Mouse (Mus musculus): ENCODE measurements around the gene Rnf114.

The Rnf114 gene

GRCm38 (mm10) chr2:167491757-167492708 is at the start of gene Rnf114:
Rnf114 (plus strand) TSS chr2:167492645.
- in situ Hi-C loops (cut with MboI, MseI): loop anchor here in 1 of 2 experiments (10.0 kb wide), 1 partner anchor 427 kb away; the partner anchor contains the start of gene Znfx1

- in situ Hi-C loops (cut with MboI, MseI): no loop called here
These were observed 48.8 kb upstream of the Rnf114 start for GRCm38 (mm10) chr2:167443411-167444193.

- in situ Hi-C loops (cut with MboI, MseI): no loop called here
These were observed 46.3 kb upstream of the Rnf114 start for GRCm38 (mm10) chr2:167445911-167446780.

GRCm38 (mm10) chr2:167447207-167447606 is 45.2 kb upstream of the Rnf114 start:
- in situ Hi-C loops (cut with MboI, MseI): no loop called here

GRCm38 (mm10) chr2:167447629-167448028 is 44.8 kb upstream of the Rnf114 start:
- in situ Hi-C loops (cut with MboI, MseI): no loop called here

GRCm38 (mm10) chr2:167449331-167450275 is 42.8 kb upstream of the Rnf114 start:
- in situ Hi-C loops (cut with MboI, MseI): no loop called here

GRCm38 (mm10) chr2:167450647-167451046 is 41.8 kb upstream of the Rnf114 start:
- in situ Hi-C loops (cut with MboI, MseI): no loop called here

- in situ Hi-C loops (cut with MboI, MseI): no loop called here
These were observed 38.6 kb upstream of the Rnf114 start for GRCm38 (mm10) chr2:167453814-167454213.

- in situ Hi-C loops (cut with MboI, MseI): no loop called here
These were observed 36.0 kb upstream of the Rnf114 start for GRCm38 (mm10) chr2:167456361-167457020.

GRCm38 (mm10) chr2:167457213-167457612 is 35.2 kb upstream of the Rnf114 start:
- in situ Hi-C loops (cut with MboI, MseI): no loop called here

- in situ Hi-C loops (cut with MboI, MseI): no loop called here
These were observed 33.9 kb upstream of the Rnf114 start for GRCm38 (mm10) chr2:167458548-167458947.

- in situ Hi-C loops (cut with MboI, MseI): no loop called here
These were observed 33.2 kb upstream of the Rnf114 start for GRCm38 (mm10) chr2:167459071-167459865.

- in situ Hi-C loops (cut with MboI, MseI): no loop called here
These were observed 29.5 kb upstream of the Rnf114 start for GRCm38 (mm10) chr2:167462954-167463353.

- in situ Hi-C loops (cut with MboI, MseI): no loop called here
These were observed 28.6 kb upstream of the Rnf114 start for GRCm38 (mm10) chr2:167463802-167464201.

- in situ Hi-C loops (cut with MboI, MseI): no loop called here
These were observed 26.5 kb upstream of the Rnf114 start for GRCm38 (mm10) chr2:167465951-167466350.

- in situ Hi-C loops (cut with MboI, MseI): no loop called here
These were observed 25.2 kb upstream of the Rnf114 start for GRCm38 (mm10) chr2:167467214-167467613.

GRCm38 (mm10) chr2:167468444-167468843 is 24.0 kb upstream of the Rnf114 start:
- in situ Hi-C loops (cut with MboI, MseI): no loop called here

- in situ Hi-C loops (cut with MboI, MseI): no loop called here
These were observed 21.8 kb upstream of the Rnf114 start for GRCm38 (mm10) chr2:167470611-167471010.

GRCm38 (mm10) chr2:167471585-167471984 is 20.9 kb upstream of the Rnf114 start:
- in situ Hi-C loops (cut with MboI, MseI): no loop called here

Data from T-helper 17 cell (primary cell).